Mouse (Mus musculus) CD4-positive, CD25-positive, alpha-beta regulatory T cell, adult 9 weeks (primary cell): ENCODE data around the gene Upf3b. TPM values are rescaled to one million over a fixed set of nuclear protein-coding genes. Genes with fewer than 3 reads are reported as not detected.

ENCODE experiments used
- polyA plus RNA-seq: library from polyadenylated mRNA; unstranded; fragments of 100-300 nt; shearing (Covaris generic); gene quantifications from one replicate; pipeline ENCODE4 v1.2.1, GENCODE M21; 2017

Upf3b gene
- 26.2 TPM for polyA plus RNA-seq

DNA sequence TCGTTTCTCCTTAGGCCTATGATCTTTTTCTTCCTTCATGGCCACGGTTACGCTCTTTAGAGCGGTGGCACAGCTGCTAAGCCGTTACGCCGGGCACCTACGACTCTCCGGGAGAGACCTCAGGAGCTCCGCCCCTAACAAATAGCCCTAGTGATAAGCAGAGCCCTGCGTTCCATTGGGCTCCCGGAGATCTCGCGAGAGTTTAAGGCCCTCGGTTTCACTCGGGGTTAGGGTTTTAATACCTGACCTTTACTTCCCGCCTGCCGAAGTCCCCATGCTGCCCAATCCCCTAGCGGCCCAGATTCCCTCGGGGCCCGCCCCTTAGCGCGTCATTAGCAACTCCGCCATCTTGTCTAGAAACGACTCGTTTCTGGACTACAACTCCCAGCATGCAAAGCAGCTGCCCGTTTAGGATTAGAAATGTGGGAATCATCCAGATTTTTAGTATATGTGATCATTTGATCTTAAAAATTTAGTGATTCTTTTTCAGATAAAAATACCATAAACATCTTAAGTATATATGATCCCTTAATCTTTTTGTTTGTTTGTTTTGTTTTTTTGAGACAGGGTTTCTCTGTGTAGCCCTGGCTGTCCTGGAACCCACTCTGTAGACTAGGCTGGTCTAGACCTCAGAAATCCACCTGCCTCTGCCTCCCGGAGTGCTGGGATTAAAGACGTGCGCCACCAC lies at the start of gene Upf3b:
Upf3b (minus strand) TSS at position 130 of the 688 bp plus-strand sequence.

GRCm38 (mm10) chrX:37126671-37127358 lies 16.7 kb upstream of the Upf3b start, which contains the start of gene Nkap:
Gene Nkap, plus strand, starts transcription at chrX:37126795.

GRCm38 (mm10) chrX:37084927-37085660 lies 25.0 kb downstream of the Upf3b start, which contains the start of gene Rpl39:
Gene Rpl39, minus strand, starts transcription at chrX:37085402.

DNA sequence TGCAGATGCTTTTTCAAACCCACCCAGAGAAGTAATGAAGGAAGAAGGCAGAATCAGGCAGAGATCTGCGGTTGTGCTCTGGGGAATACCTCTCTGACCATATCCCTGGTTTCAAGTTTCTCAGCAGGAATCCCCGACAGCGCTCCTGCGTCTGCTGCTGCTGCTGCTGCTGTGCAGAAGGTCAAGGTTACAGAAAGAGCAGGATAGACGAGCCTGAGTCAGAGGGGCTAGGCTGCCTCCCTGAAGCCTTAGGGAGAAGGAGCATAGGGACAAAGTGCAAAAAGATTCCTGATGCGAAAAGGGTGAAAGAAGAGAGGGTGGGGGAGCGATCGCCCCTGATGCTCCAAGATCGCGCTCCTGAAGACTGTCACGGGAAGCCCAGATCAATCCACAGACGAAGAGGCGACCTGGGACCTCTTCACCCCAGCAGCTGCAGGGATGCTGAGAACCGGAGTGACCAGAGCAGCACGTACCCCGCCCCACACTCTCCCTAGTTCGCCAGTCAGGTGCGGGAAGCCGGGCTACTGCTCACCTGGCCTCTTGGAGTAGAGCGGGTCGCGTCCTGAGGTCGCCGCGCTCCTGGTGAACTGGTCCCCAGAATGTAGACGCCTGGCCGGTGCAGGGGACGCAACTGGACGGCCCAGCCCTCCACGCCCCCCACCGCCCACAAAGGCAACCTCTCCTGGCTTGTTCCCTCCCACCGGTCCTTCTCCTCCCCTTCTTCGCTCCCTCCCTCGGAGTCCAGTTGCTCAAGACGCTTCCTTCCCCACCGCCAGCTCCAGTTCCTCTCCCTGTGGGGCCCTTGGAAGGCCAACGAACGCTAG lies 61.8 kb downstream of the Upf3b start, which contains the start of gene Sowahd:
Sowahd (plus strand) TSS at position 780 of the 824 bp plus-strand sequence.

Other genes starting within 250 kb of the Upf3b start
- gene Ube2a, start 236.4 kb downstream of the Upf3b start, polyA plus RNA-seq = 133 TPM
- 29.6 TPM for gene C330007P06Rik, start 236.2 kb downstream of the Upf3b start, polyA plus RNA-seq
- gene Nkrf, start 207.4 kb downstream of the Upf3b start, polyA plus RNA-seq = 2.5 TPM
- 147 TPM for gene Sept6, start 118.5 kb downstream of the Upf3b start, polyA plus RNA-seq
- not detected for gene Sowahd, start 61.5 kb downstream of the Upf3b start, polyA plus RNA-seq
- gene Rpl39, start 24.9 kb downstream of the Upf3b start, polyA plus RNA-seq = 628 TPM
- 28.3 TPM for gene Nkap, start 16.5 kb upstream of the Upf3b start, polyA plus RNA-seq
- gene Akap14, start 58.5 kb upstream of the Upf3b start, polyA plus RNA-seq = not detected
- 288 TPM for gene Ndufa1, start 80.8 kb upstream of the Upf3b start, polyA plus RNA-seq
- 14.2 TPM for gene Rnf113a1, start 80.9 kb upstream of the Upf3b start, polyA plus RNA-seq
- not detected for gene Gm9, start 100.7 kb upstream of the Upf3b start, polyA plus RNA-seq
- not detected for gene Rhox1, start 111.9 kb upstream of the Upf3b start, polyA plus RNA-seq
- gene Rhox2a, start 134.7 kb upstream of the Upf3b start, polyA plus RNA-seq = not detected
- not detected for gene Rhox3a, start 139.6 kb upstream of the Upf3b start, polyA plus RNA-seq
- not detected for gene Rhox4a, start 155.0 kb upstream of the Upf3b start, polyA plus RNA-seq